ENCODE assay signal across 8 mouse cellular contexts in the genomic region with DNA sequence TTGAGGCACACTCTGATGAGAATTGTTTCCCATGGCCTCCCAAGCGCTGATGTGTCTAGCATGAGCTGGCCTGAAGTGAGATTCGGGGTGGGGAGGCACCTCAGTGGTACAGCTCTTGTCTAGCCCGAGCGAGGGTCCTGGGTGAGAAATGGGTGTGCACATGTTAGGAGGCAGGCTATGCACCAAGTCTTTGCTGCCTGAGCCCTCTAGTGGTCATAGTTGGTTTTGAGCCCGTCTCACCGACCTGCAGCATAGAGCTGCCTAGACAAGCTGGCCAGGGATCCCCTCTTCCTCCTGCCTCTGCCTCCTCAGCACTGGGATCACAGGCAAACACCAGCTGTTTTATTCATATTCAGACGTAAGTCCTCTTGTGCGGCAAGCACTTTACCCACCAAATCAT. TPM values are rescaled to one million over a fixed set of nuclear protein-coding genes. Genes with fewer than 3 reads are reported as not detected.
DNase-seq lines count a peak whose midpoint lies in the region; ATAC-seq lines count a peak whose summit lies in the region.

No protein-coding gene starts in this region.

- ATAC-seq in activated CD4-positive, CD25-positive, alpha-beta regulatory T cell, adult 4 months = no peak

- DNase-seq in NIH3T3 (ENCODE audit: low read depth) = peak; percentile 86
- peak; percentile 83 for DNase-seq in cerebellum, adult 9-10 months
- DNase-seq in frontal cortex, postnatal 36 days (ENCODE audit: low spot score in 2 of 2) = peak; percentile 77 to 87
- peak; percentile 62 for DNase-seq in hindlimb bud, embryonic 11.5 days (ENCODE audit: extremely low spot score, low read depth, low spot score)
- DNase-seq in left cerebral cortex, adult 18-20 months (ENCODE audit: low spot score in 2 of 2) = peak; percentile 78 to 83
- DNase-seq in lung, postnatal 4 days = peak; percentile 75 to 86
- DNase-seq in right cerebral cortex, postnatal 10 days (ENCODE audit: low spot score in 2 of 2) = peak; percentile 84 to 85

RNA-seq across cellular contexts. Expression of gene Fem1a, which starts 7.4 kb away (rescaled TPM):
- 10 to 100 TPM; 29.9 to 31.9 TPM for total RNA-seq in left cerebral cortex, adult 18-20 months (2021)
- 1 to 10 TPM; 4.5 to 5.8 TPM for polyA plus RNA-seq in activated CD4-positive, CD25-positive, alpha-beta regulatory T cell, adult 4 months (2017; shearing (Covaris generic))

RNA-seq across cellular contexts. Expression of gene Ticam1, which starts 12.6 kb away (rescaled TPM):
- total RNA-seq in left cerebral cortex, adult 18-20 months (2021) = 1 to 10 TPM; 5.2 to 7.6 TPM
- polyA plus RNA-seq in activated CD4-positive, CD25-positive, alpha-beta regulatory T cell, adult 4 months (2017; shearing (Covaris generic)) = 10 to 100 TPM in 1 of 2 experiments, 1 to 10 TPM in 1; 6.4 to 11.3 TPM

RNA-seq across cellular contexts. Expression of gene Plin3, which starts 28.7 kb away (rescaled TPM):
- total RNA-seq in left cerebral cortex, adult 18-20 months (2021) = 10 to 100 TPM; 11.9 to 15.1 TPM
- polyA plus RNA-seq in activated CD4-positive, CD25-positive, alpha-beta regulatory T cell, adult 4 months (2017; shearing (Covaris generic)) = 10 to 100 TPM; 22.5 to 40.9 TPM

RNA-seq across cellular contexts. Expression of gene Arrdc5, which starts 36.1 kb away (rescaled TPM):
- total RNA-seq in left cerebral cortex, adult 18-20 months (2021) = not detected
- not detected for polyA plus RNA-seq in activated CD4-positive, CD25-positive, alpha-beta regulatory T cell, adult 4 months (2017; shearing (Covaris generic))

RNA-seq across cellular contexts. Expression of gene Uhrf1, which starts 39.1 kb away (rescaled TPM):
- 1 to 10 TPM in 1 of 2 experiments, under 1 TPM in 1; 0.35 to 1.1 TPM for total RNA-seq in left cerebral cortex, adult 18-20 months (2021)
- 10 to 100 TPM; 19.4 to 33.7 TPM for polyA plus RNA-seq in activated CD4-positive, CD25-positive, alpha-beta regulatory T cell, adult 4 months (2017; shearing (Covaris generic))
